Mouse (Mus musculus) brain, embryonic 14.5 days (tissue): ENCODE measurements around the gene Pck1.

Experiments used
- CTCF ChIP-seq: fragments of 200-500 bp; IDR thresholded peaks from 2 replicates; pipeline ENCODE4 v1.5.1; 2012; ENCODE audit warnings: inconsistent platforms, mild to moderate bottlenecking, moderate library complexity, borderline replicate concordance; ENCODE audit not compliant: insufficient read depth, insufficient read length; ENCODE audit errors: extremely low read depth
- POLR2A ChIP-seq: fragments of 200-500 bp; IDR thresholded peaks from 2 replicates; pipeline ENCODE4 v1.6.1; 2012; ENCODE audit warnings: mild to moderate bottlenecking, inconsistent platforms, borderline replicate concordance; ENCODE audit not compliant: poor library complexity, insufficient read depth, insufficient read length, severe bottlenecking; ENCODE audit errors: extremely low read depth

DNA sequence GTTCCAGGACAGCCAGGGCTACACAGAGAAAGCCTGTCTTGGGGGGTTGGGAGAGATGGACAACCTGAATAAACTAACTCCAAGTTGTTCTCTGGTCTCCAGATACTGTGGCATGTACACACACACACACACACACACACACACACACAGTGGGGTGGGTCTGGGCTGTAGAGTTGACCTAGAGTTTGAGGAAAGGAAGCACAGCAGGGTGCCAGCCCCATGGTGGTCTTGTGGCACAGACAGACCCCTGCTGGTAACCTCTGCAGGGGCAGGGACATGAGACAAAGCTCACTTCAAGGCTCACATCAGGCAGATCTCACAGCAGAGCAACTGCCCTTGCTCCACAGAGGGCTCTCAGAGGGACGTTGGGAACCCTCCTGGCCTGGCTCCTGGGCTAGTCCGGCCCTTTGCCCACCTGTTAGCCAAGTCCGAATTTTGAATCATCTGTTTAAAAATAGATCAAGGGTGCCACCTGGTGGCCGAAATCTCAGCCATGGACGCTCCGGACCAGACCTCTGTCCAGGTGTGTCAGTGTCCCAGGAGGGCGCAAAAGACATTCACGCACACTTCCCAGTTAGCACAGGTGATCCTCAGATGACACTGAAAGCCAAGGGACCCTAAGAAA is 31.1 kb downstream of the Pck1 start:
- TF ChIP-seq POLR2A (no peak), CTCF (peak; percentile 73)
